Mouse (Mus musculus) hindbrain, embryonic 10.5 days (tissue): ENCODE data around the gene Emc7. TPM values are rescaled to one million over a fixed set of nuclear protein-coding genes. Genes with fewer than 3 reads are reported as not detected.

Experiments used
- DNase-seq: peaks from one replicate; pipeline ENCODE4 v3.0.0-alpha.2; 2017; ENCODE audit warnings: low spot score
- H3K27ac ChIP-seq: fragments of 300-500 bp; sonication (generic); 2 replicates; pipeline ENCODE4 v1.5.1; 2016; ENCODE audit warnings: mild to moderate bottlenecking, moderate library complexity
- H3K27me3 ChIP-seq: fragments of 300-500 bp; sonication (generic); 2 replicates; pipeline ENCODE4 v1.6.1; 2016; ENCODE audit warnings: mild to moderate bottlenecking; ENCODE audit not compliant: poor library complexity, insufficient read depth, severe bottlenecking
- H3K36me3 ChIP-seq: fragments of 300-500 bp; sonication (generic); 2 replicates; pipeline ENCODE4 v1.6.1; 2016; ENCODE audit warnings: mild to moderate bottlenecking, moderate library complexity
- H3K4me1 ChIP-seq: fragments of 300-500 bp; sonication (generic); replicated peaks from 2 replicates; pipeline ENCODE4 v1.6.1; 2016; ENCODE audit warnings: mild to moderate bottlenecking
- H3K4me3 ChIP-seq: fragments of 300-500 bp; sonication (generic); 2 replicates; pipeline ENCODE4 v1.5.1; 2016; ENCODE audit warnings: mild to moderate bottlenecking, moderate library complexity
- H3K9me3 ChIP-seq: fragments of 300-500 bp; sonication (generic); 2 replicates; pipeline ENCODE4 v1.6.1; 2016; ENCODE audit warnings: mild to moderate bottlenecking, moderate library complexity
- WGBS: fragments of 180-500 bp; shearing (Covaris S2); methylation state at CpG from one replicate; pipeline ENCODE4 v1.1.7; 2016; 5-methylcytosine and 5-hydroxymethylcytosine counted together
- polyA plus RNA-seq: library from polyadenylated mRNA; unstranded; fragments of >200 nt; fragmentation: Nextera tagmentation; extraction: Ambion mirVana; gene quantifications from 2 replicates; pipeline ENCODE4 v1.2.1, GENCODE M21; 2016

Gene Emc7
- polyA plus RNA-seq, 1 experiment from 2014 or later: 12.0 TPM

DNA sequence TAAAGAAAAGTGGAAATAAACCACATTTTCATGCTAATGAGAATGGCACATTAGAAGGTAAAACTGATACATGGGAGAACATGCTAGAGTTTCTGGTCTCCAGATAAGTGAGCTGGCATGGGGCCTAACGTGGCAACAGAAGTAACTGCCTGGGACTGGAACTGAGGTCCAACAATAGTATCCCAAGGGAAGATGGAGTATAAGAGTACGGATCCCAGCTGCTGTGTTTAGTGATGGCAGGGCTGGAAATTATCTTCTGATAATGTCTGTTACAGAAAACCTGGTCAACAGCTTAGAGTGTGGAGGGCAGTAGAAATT is 28.5 kb downstream of the Emc7 start:
- Histone ChIP-seq H3K4me1 (no peaks in the 10 kb centered on the region), H3K9me3 (no peaks in the 10 kb centered on the region), H3K4me3 (no peak overlapping the region), H3K27me3 (no peaks in the 10 kb centered on the region), H3K36me3 (no peaks in the 10 kb centered on the region), H3K27ac (no peak overlapping the region)
- DNase-seq: no peak
- WGBS: 78% methylated on average over 2 of the region's 2 CpGs

DNA sequence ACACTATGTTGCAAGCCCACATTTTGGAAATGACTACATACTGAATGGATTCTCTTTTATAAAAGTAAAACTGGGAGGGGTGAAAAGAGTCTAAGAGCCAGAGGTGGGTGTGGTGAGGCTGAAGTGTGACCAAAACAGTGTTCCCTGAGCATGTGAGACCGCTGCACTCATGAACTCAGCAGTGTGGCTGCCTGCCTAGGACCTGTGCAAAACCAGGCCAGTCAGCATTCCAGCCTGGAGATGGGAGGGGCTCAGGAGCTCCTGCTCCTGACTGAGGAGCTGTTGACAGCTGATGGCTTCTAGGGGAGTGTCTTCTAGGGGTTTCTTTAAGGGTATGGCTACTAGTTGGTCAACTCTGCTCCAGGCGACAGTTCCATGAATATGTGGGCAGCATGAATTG is 30.1 kb downstream of the Emc7 start:
- 63% methylated on average over 2 of the region's 2 CpGs for WGBS
- H3K4me3 ChIP-seq: no peak overlapping the region
- H3K27me3 ChIP-seq: no peaks in the 10 kb centered on the region
- DNase-seq: no peak
- H3K9me3 ChIP-seq: no peaks in the 10 kb centered on the region
- no peaks in the 10 kb centered on the region for H3K36me3 ChIP-seq
- no peak overlapping the region for H3K27ac ChIP-seq
- no peaks in the 10 kb centered on the region for H3K4me1 ChIP-seq

DNA sequence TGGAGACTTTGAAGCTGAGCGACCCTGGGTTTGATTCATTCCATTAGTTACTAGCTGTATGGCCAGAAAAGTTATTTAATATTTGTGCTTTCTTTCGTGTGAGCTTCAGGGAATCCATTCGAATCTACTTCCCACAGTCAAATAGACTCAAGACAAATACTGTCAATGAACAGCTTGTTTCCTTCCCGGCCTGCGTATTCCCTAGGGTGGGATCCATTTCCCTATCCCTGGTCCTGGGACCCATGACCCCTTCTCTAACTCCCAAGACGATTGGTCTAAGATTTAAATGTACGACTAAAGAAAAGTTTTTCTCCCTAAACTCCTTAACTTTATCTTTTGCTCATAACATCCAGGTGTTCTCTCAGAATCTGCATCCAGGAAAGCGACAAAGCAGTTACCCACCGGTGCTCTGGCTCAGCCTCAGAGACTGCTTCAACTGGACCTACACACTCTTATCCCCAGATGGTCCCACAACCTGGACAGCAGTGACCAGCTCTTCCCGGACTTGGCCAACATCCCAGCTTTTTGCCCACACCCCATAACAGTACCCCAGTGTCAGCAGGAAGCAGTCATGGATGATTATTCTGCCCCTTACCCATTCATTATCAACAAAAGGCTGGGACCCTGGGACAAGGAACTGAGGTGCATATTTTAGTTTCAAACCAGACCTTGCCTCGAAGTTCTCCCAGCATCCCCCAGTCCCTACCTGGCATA is 35.8 kb downstream of the Emc7 start:
- Histone ChIP-seq H3K36me3 (no peaks in the 10 kb centered on the region), H3K27me3 (no peaks in the 10 kb centered on the region), H3K4me1 (peaks cover 30% of the 10 kb centered on the region), H3K27ac (no peak overlapping the region), H3K9me3 (no peaks in the 10 kb centered on the region), H3K4me3 (no peak overlapping the region)
- no peak for DNase-seq
- 74% methylated on average over 11 of the region's 11 CpGs for WGBS

DNA sequence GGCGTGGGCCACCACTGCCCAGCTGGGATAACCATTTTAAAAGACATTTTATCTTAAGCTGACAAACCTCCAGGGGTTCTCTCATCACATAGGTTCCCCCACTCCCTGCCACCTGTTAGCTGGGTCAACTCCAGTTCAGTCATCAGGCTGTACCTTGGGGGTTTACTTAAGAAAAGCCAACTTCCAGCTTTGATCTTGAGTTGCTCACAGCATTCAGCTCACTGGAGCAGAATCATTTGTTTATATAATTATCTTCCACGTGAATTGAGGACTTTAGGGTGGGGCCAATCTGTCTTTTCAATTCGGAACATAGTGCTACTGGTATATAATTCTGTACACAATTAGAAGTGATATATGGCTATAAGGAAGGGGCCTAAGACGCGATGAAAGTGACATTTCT is 36.8 kb downstream of the Emc7 start:
- 76% methylated on average over 5 of the region's 5 CpGs for WGBS
- H3K4me1 ChIP-seq: peaks cover 30% of the 10 kb centered on the region

DNA sequence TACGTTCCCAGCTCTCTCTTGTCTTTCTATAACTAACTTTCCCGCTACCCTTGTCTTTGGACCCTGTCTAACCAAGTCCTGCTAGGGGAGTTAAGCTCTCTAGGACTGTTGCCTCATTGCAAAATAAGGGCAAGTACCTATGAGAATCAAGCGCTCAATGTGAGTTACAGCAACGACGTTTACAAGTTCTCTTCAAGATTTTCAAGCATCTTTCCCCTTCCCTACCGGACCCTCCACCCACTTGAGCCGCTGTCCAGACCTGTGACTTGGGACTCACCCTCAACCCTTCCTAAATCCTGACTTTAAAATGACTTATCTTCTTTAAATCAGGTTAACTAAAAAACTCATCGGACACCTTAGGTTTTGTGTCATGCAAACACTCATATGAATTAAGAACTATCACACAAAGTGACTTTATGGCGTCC is 37.6 kb downstream of the Emc7 start:
- Histone ChIP-seq H3K9me3 (no peaks in the 10 kb centered on the region), H3K27ac (peak overlapping the region; percentile 100), H3K36me3 (no peaks in the 10 kb centered on the region), H3K27me3 (no peaks in the 10 kb centered on the region), H3K4me3 (peak overlapping the region; percentile 81), H3K4me1 (peaks cover 30% of the 10 kb centered on the region)
- no peak for DNase-seq
- WGBS: 8% methylated on average over 9 of the region's 9 CpGs

More for the DNA sequence above, 36.8 kb downstream of the Emc7 start:
- Histone ChIP-seq H3K27me3 (no peaks in the 10 kb centered on the region), H3K4me3 (no peak overlapping the region), H3K27ac (no peak overlapping the region), H3K36me3 (no peaks in the 10 kb centered on the region), H3K9me3 (no peaks in the 10 kb centered on the region)
- no peak for DNase-seq

DNA sequence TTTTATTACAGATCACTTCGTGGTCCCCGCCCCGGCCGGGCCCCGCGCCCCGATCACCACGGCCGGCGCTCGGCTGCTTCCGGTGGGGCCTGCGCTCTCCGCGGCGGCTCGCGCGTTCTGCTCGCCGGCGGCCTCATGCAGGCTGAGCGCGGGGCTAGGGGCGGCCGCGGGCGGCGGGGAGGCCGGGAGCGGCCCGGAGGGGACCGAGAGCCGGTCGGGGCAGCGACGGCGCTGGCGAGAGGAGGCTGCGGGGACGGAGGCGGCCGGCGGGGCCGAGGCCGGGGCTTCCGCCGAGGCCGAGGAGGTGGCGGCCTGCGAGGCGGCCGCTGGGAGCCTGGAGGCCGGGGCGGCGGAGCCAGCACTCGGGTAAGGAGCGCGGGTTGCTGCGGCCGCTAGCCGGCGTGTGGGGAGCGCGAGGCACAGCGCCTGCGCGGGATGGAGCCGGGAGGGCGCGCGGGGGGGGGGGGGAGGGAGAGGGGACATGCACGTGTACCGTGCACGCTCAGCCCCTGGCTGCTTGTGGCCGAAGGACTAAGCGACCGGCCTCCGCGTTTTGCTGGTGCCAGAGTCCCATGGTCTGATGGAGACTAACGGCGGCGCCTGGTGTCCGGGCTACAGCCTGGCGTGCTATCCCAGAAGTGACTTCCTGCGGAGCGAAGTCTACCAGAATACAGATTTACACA is 38.2 kb downstream of the Emc7 start, which contains the start of gene Aven:
Gene Aven, plus strand, starts transcription at position 109 of the 683 bp plus-strand sequence.
- WGBS: under 1% methylated on average over 84 of the region's 87 CpGs
- DNase-seq: peak; percentile 89
- peaks cover 30% of the 10 kb centered on the region for H3K4me1 ChIP-seq
- no peaks in the 10 kb centered on the region for H3K27me3 ChIP-seq
- H3K27ac ChIP-seq: peak within 1 kb of the TSS; percentile 100
- peak within 1 kb of the TSS; percentile 81 for H3K4me3 ChIP-seq
- H3K36me3 ChIP-seq: no peaks in the 10 kb centered on the region
- no peaks in the 10 kb centered on the region for H3K9me3 ChIP-seq

DNA sequence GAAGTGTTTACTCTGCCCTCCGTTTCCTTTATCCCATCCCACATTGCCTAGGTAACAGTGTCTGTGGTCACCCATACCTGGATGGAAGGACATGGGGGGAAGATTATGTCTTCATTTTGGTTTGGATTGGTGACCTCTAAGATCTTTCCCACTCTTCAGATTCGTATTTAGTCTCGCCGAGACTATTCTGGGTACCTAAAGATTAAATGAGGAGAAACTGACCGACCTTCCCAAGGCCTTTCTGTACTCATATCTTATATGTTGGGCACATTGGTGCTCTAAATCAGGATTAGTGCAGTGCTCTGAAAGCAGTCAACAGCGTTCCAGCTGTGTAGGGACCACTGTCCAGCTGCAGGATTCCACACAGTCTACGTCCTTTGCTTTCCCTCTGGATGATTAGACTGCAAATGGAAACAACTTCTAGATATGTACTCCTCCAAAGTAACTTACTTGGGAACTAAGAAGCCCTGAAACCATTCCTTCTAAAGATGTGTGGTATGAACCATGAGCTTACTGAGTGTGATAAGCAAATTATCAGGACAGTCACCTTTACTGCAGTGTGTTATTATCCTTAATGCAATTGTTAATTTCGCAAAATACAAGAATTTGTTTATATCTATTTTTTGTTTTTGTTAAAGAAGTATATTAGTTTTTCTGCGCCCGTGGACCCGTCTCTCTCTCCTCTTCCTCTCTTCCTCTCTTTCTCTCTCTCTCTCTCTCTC is 38.9 kb downstream of the Emc7 start:
- Histone ChIP-seq H3K27me3 (no peaks in the 10 kb centered on the region), H3K4me1 (peaks cover 30% of the 10 kb centered on the region), H3K27ac (peak overlapping the region; percentile 100), H3K9me3 (no peaks in the 10 kb centered on the region), H3K36me3 (no peaks in the 10 kb centered on the region), H3K4me3 (peak overlapping the region; percentile 81)
- 47% methylated on average over 11 of the region's 11 CpGs for WGBS
- no peak for DNase-seq

DNA sequence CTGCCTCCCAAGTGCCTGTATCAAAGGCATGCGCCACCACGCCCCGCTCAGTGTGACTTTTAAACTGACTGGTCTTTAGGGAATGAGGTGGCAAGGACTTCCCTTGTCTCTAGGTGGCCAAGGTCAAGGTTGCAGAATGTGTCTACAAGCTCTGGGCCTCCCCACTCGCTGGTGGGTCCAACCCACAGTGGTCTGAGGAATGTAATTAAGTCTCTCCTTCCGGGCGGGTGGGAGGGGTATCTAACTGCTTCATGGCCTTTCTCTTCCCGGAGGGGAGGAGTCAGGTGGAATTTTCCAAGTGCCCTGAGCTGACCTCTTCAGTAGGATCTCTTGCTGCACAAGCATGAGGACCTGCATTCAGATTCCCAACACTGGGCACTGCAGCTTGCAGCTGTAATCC is 43.1 kb downstream of the Emc7 start:
- Histone ChIP-seq H3K36me3 (no peaks in the 10 kb centered on the region), H3K27me3 (no peaks in the 10 kb centered on the region), H3K4me3 (no peak overlapping the region), H3K9me3 (no peaks in the 10 kb centered on the region), H3K27ac (no peak overlapping the region), H3K4me1 (peaks cover 19% of the 10 kb centered on the region)
- no peak for DNase-seq
- WGBS: 76% methylated on average over 7 of the region's 7 CpGs

DNA sequence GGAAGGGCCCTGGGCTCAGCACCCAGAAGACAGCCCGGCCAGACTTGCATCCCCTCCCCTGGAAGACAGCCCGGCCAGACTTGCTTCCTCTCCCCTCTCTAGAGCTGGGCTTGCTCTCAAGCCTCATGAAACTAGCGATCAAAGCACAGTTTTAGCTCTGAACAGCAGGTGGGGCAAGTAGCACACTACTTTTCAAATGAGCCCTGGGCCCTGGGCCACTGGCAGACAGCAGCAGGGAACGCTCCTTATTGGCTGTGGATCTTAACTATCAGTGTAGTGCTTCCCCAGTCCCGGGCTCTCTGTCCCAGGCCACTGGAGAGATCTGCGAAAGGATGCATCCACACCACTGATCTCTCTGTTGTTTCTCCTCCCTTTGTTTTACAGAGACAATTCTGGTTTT is 46.4 kb downstream of the Emc7 start:
- no peak overlapping the region; the same call in 1 of the 2 replicates for H3K27ac ChIP-seq
- WGBS: 10% methylated on average over 6 of the region's 6 CpGs

DNA sequence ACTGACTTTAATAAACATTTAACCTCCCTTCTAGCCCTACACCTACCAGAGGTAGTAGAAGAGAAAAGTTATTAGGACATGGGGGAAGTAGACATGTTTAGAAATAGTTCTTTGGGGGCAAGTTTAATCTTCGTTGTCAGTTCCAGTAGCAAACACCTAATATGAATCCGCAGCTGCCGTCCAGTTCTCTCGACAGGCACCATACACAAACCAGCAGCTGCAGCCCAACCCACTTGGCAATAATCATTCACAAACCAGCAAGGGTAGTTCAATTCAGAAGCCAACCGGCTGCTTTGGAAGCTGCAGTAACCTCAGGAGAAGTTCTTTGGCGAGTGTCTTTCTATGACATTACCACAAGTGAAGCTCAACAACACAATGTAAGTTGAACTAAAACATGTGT is 49.2 kb downstream of the Emc7 start:
- WGBS: 92% methylated on average over 6 of the region's 6 CpGs
- DNase-seq: no peak

More for the DNA sequence above, 46.4 kb downstream of the Emc7 start:
- peak; percentile 70 for DNase-seq
- Histone ChIP-seq H3K36me3 (no peaks in the 10 kb centered on the region), H3K27me3 (no peaks in the 10 kb centered on the region), H3K4me1 (peaks cover 9% of the 10 kb centered on the region), H3K4me3 (no peak overlapping the region), H3K9me3 (no peaks in the 10 kb centered on the region)

DNA sequence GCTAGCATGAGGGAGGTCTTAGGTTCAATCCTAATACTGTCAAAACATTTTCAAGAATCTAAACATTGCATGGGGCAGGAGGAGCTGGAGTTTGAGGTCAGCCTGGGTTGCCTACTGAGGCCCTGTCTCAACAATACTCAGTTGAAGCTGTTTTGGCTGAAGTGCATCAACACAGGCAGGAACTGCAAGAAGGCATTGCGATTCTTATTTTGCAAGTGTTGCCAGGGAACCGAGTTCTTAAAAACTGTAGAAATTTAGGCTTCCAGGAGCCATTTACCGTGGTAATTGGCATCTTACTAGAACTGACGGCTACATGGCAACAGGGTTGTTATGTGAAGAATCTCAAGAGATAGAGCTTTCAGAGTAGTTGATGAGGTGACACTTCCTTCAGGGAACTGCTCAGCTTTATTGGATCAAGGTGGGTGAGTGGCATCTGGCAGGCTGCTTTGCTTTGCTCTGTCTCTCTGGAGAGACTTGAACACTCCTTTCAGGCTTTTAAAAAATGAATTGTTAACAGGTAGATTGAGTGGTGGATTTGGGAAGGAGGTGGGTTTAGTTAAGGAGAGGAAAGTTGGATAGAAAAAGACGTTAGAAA is 52.1 kb downstream of the Emc7 start:
- H3K27ac ChIP-seq: no peak overlapping the region
- no peaks in the 10 kb centered on the region for H3K27me3 ChIP-seq
- no peaks in the 10 kb centered on the region for H3K9me3 ChIP-seq
- WGBS: 84% methylated on average over 5 of the region's 5 CpGs
- no peaks in the 10 kb centered on the region for H3K36me3 ChIP-seq
- DNase-seq: no peak
- no peak overlapping the region for H3K4me3 ChIP-seq
- H3K4me1 ChIP-seq: no peaks in the 10 kb centered on the region

More for the DNA sequence above, 49.2 kb downstream of the Emc7 start:
- no peaks in the 10 kb centered on the region for H3K36me3 ChIP-seq
- no peaks in the 10 kb centered on the region for H3K9me3 ChIP-seq
- no peak overlapping the region for H3K27ac ChIP-seq
- H3K4me3 ChIP-seq: no peak overlapping the region
- no peaks in the 10 kb centered on the region for H3K27me3 ChIP-seq
- H3K4me1 ChIP-seq: peaks cover 9% of the 10 kb centered on the region

DNA sequence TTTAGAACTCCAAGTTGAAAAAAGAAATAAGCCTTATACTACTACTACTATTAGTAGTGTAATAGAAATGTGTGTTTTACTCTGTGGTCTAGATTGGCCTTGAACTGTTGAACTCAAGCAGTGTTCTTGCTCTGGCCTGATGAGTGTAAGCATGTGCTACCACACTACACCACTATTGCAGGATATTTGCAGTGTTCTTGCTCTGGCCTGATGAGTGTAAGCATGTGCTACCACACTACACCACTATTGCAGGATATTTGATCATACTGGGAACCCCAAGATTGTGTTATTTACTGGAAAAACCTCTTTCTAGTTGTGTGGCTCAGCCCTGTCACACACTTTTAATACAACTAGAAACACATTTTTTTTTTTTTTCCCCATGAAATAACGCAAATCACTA is 52.6 kb downstream of the Emc7 start:
- WGBS: 95% methylated on average over 1 of the region's 1 CpGs
- H3K27me3 ChIP-seq: no peaks in the 10 kb centered on the region
- no peaks in the 10 kb centered on the region for H3K9me3 ChIP-seq

DNA sequence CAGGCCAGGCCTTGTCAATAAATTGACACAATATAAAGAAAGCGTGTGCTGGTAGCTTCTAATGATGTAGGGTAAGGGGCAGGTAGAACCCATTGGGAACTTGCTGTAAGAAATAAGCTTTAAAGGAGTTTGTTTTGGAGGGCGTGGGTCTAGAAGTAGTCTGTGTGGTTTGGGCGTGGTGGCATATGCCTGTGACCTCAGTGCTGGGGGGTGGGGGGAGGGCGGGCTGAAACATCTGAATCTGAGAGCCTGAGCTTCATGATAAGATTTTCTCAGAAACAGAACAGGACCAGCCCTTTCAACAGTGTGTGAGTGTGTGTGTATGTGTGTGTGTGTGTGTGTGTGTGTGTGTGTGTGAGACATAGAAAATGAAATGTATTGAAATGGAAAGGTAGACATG is 55.3 kb downstream of the Emc7 start:
- WGBS: 90% methylated on average over 4 of the region's 4 CpGs
- Histone ChIP-seq H3K4me3 (no peak overlapping the region), H3K36me3 (no peaks in the 10 kb centered on the region), H3K27ac (no peak overlapping the region), H3K9me3 (no peaks in the 10 kb centered on the region), H3K27me3 (no peaks in the 10 kb centered on the region), H3K4me1 (no peaks in the 10 kb centered on the region)
- no peak for DNase-seq

More for the DNA sequence above, 52.6 kb downstream of the Emc7 start:
- Histone ChIP-seq H3K27ac (no peak overlapping the region), H3K36me3 (no peaks in the 10 kb centered on the region), H3K4me3 (no peak overlapping the region), H3K4me1 (no peaks in the 10 kb centered on the region)
- DNase-seq: no peak
